Mouse (Mus musculus): ENCODE results near the gene Fanca.
A peak's percentile ranks its signal among the peaks of the same experiment; 100 is the strongest.
"Not testable (repeated sequence)": the region's sequence is repeated elsewhere in the genome, so short reads cannot be mapped to it uniquely, and the experiment has no call there.

Fanca gene

DNA sequence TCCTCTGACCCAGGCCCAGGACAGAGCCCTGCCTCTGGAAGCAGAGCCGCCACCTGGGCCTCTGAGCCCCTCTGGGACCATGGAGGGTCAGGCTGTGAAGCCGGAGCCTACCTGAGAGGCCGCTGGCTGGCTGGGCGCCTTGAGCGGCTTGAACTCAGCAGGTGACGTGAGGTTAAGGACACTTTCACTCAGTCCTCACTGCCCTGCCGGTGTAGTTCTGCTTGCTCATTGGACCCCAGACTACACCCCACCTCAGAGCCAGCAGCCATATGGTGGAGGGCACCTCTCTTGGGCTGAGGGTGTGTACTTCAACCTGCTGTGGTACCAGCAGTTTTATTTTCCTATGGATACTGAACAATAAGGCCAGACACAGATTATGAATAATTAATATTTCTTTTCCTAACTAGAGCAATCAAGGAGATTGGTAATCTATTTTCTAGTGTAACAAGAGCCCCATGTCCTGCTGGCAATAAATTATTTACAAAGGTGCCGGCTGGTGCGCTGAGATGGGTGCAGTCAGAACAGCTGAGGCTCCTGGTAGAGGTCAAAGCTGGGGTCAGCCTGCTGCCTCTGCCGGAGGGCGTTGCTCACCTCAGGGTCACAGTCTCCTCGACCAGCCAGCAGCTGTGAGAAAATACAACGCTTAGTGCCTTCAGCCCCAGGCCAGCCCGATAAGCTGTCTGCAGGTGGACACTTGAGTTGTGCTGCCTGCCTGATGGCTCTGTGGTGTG lies 50.3 kb downstream of the Fanca start:
- no peak for DNase-seq

DNA sequence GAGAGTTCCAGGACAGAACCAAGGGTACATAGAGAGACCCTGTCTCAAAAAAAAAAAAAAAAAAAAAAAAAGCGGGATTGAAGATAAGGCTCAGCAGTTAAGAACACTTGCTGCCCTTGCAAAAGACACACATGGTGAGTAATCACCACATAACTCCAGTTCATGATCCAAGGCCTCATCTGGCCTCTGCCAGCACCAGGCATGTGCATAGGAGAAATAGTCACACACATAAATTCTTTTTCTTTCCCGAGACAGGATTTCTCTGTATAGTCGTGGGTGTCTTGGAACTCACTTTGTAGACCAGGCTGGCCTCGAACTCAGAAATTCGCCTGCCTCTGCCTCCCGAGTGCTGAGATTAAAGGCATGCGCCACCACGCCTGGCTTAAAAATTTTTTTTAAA lies 60.8 kb downstream of the Fanca start:
- not testable (repeated sequence) for DNase-seq

GRCm38 (mm10) chr8:123257114-123257513 lies 61.3 kb downstream of the Fanca start:
- no peak for DNase-seq

DNA sequence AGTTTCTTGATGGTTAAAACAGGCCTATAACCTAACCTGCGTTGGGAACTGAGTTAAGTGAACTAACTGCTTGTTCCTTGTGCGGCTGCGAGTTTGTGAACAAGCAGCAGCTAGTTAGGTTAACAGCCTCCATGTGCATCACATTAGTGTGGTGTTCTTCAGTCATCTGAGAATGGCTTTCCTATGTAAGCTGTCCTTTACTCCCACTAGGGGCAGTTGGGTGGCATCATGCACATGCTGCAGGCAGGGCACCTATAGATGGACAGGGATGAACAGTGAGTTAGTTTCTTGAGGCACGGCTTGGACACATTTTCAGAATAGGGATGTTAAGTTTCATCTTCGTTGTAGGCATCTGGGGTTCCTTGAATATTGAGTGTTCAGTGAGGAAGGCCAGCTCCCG lies 63.2 kb downstream of the Fanca start:
- DNase-seq = no peak

- DNase-seq = peak; percentile 93
These were observed 64.1 kb downstream of the Fanca start, which contains the start of the genes Zfp276 and Vps9d1 for GRCm38 (mm10) chr8:123254099-123254885. Gene Zfp276 (plus strand): TSS chr8:123254195. Gene Vps9d1 (minus strand): TSS chr8:123254348.

DNA sequence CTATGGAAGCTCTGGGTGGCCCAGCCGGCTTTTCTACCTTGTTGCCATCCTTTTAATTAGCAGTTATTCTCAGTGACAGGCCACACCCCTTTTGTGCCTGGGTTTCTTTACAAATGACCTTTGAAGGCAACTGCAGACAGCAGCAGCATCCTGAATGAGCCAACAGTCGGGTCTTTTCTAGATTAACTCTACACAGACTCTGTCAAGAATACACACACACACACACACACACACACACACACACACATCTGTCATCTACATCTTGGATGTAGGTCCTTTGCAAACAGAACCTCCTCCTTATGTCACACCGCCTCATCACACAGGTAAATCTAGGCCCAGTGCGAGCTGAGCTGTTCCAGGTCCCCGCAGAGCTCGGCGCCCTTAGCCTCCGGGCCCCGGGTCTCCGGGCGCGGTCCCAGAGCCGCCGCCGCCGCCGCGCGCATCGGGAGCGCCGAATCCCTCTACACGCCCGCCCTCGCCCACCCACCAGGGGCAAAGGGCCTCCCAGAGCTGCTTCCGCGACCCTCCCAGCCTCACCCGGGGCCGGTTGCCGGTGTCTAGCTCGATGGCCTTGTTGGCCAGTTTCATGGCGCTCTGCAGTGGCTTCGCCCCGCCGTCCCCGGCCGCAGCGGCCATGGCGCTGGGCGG lies 64.8 kb downstream of the Fanca start:
- no peak for DNase-seq

- no peak for DNase-seq
These were observed 65.5 kb downstream of the Fanca start for GRCm38 (mm10) chr8:123252925-123253324.

- DNase-seq = no peak
These were observed 67.4 kb downstream of the Fanca start for GRCm38 (mm10) chr8:123250940-123251339.

GRCm38 (mm10) chr8:123248596-123248995 lies 69.8 kb downstream of the Fanca start:
- no peak for DNase-seq

- no peak for DNase-seq
These were observed 70.6 kb downstream of the Fanca start for GRCm38 (mm10) chr8:123247748-123248147.

GRCm38 (mm10) chr8:123245543-123245942 lies 72.8 kb downstream of the Fanca start:
- no peak for DNase-seq

DNA sequence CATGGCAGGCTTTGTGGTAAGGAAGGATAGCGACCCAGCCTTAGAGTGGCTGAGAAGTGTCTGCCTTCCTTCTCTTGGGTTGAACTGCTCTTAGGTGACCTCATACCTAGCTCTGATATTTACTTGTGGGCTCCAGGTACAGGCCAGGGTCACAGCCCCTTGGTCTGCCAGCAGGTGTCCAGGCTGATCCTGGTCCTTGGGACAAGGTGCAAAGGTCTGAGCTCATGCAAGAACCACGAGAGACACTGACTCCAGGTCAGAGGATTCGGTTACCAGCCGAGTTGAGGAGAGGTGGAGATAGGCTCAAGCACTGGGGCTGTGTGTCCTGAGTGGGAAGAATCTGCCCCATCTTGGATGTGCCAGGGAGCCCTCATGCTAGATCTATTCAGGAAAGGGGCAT lies 74.0 kb downstream of the Fanca start:
- no peak for DNase-seq

DNA sequence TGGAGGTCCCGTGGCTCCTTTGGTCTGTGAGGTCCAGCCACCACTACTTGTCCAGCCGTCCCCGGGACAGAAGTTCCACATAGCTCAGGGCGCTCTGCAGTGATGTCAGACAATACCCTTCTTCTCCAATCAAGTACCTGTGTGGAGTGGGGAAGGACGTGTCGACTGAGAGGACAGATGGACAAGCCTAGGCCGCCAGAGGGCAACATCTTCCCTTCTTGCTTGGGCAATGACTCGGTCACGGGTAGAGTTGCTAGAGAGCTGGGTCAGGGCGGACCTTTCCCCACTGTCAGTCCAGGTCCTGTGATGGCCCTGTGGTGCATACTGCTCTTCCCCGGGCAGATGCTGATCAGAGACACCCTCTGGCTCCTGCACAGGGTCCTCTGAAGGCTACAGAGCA lies 75.3 kb downstream of the Fanca start:
- no peak for DNase-seq

DNA sequence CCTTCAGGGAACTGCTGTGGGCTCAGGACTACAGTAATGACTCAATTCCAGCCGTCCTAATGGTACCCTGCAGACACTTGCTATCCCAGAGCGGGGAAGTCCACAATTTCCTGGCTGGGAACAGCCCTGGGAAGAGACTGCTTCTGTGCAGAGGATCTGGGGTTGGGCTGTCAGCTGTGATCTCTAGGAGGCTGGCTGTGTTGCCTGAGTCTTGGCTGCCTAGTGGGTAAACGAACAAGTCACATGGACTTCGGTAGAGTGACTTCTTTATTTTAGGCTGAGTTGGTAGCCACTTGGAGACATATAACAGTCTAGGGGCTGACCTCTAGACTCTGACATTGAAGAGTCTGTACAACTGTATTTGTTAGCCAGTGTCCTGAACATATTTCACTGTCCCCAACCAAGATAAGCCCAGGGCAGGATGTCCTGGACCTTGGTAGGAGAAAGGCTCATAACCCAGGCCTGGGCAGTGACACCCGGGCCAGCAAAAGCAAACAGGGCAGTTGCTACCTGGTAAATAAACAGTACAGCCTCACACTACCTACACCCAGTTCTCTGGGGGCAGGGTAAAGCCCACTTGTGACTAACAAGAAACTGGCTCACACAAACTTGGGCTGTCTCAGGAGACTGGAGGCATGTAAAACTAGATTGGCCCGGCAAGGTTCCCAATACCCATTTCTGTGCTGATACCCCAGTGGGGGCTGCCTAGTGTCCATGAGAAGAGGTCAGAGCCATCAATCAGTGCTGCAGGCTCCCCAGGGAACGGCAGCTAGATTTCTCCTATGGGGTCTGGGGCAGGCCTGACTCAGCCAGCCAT lies 76.1 kb downstream of the Fanca start:
- DNase-seq = no peak

DNA sequence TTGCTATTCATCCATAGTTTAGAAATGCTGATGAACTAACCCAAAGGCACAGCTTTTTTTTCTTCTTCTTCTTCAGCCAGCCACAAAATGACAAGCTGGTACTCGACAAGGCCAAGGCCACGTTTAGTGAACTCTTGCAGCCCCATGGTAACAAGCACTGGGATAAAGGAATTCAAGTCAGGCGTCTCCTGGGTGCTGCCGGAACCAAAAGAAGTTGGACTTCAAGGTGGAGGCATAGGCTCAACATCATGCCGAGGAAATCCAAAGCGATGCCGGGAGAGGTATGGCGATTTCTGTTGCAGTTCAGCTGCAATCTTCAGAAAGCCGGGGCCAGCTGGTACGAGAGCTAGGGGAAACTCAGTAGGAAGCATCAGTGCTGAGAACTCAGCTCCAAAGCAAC lies 79.0 kb downstream of the Fanca start:
- no peak for DNase-seq

DNA sequence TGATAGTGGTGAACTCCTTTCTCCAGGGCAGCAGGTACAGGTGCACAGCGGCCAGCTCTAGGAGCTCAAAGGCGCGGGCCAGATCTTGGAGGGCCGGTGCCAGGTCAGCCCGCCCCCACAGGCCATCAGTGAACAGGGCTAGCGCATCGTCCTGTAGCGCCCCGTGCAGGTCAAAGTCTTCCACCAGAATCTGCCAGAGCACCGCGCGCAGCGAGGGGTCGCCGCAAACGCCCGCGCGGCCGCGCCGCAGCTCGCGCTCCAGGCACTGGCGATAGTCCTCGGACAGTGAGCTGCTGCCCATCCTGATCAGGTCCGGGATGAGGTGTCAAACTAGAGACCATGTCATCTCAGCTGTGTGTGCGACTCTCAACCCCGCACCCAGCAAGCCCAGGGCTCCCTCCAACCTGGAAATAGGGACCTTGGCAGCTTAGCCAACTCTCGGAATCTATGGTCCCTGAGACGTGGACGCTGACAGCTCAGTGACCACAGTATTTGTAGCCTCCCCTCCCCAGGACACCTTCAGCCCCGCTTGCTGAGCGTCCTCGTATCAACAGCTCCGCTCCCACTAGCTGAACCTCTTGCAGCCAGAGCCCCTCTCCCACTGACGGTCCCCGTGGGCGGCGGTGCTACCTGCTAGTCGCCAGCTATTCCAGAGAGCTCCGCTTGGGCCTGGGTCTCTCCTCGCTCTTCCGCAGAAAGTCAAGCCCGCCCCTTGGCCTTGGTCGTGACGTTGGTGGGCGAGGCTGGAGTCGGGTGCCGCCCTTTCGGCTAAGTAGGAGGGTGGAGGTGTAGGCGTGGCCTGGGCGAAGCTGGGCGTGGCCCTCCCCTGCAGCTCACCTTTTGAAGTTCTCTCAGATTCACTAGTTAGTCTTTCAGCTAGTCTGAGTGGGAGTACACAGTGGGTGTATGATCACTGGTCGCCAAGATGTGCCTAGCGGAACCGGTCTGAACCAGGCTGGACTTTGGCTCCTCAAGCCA lies 82.6 kb downstream of the Fanca start, which contains the start of gene Spata2l:
Gene Spata2l, minus strand, starts transcription at position 714 of the 978 bp plus-strand sequence.
- DNase-seq = peak; percentile 94

DNA sequence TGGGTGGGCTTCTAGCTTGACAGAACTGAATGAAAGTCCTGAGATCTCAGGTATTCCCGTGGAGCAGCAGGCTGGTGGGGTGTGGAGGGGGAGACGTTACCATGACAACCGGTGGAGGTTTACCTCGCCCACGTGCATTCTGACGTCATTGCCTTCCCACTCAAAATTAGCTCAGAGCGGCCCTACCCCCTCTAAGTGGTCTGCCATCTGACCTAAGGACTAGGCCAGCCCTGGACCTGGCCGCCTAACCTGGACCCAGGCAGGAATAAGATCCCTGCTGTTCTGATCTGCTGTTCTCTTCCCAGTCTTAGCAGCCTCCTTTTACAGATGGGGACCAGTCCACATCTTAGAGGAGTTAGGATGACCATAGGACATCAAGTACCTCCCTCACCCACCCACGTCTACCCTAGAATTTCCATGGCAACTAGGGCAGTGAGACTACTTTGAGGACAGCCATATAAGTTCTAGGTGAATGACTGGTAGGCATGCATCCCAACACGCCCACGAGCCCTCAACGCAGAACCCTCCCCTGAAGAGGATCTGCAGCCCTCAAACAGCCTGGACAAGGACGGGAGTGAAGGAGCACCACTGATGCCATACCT lies 83.4 kb downstream of the Fanca start:
- no peak for DNase-seq

DNA sequence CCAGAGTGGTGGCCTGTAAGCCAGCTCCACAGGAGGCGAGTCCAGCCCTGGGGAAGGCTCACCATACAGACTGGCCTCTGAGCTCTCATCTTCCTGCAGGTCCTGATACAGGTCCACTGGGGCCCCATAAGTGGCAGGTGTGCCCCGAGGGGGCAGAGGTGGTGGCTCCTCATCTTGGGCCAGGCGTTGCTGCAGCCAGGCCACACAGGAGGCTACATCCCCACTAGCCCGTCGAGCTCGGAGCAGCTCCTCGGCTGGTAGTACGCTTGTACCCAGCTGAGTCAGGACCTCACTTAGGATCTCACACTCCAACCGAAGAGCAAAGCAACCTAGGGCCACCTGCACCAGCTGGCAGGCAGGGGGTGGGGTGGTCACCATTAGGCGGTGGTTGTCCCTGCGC lies 84.6 kb downstream of the Fanca start:
- no peak for DNase-seq

DNA sequence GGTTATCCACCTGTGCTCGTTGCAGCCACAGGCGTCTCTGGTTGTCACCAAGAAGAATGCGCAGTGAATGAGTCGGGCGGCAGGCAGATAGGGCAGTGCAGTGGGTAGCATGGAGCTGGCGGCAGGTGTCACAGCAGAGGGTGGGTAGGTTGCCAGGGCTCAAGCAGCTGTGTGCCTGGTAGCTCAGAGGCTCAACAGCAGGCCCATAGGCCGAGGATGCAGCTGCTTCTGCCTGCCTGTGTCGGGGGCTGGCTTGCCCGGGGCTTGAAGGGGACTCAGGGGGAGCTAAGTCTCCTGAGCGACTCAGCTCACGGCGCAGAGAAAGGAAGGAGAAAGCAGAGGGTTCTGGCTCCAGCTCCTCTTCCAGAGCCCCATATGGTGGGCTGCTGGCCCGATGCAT lies 85.1 kb downstream of the Fanca start:
- DNase-seq = no peak

DNA sequence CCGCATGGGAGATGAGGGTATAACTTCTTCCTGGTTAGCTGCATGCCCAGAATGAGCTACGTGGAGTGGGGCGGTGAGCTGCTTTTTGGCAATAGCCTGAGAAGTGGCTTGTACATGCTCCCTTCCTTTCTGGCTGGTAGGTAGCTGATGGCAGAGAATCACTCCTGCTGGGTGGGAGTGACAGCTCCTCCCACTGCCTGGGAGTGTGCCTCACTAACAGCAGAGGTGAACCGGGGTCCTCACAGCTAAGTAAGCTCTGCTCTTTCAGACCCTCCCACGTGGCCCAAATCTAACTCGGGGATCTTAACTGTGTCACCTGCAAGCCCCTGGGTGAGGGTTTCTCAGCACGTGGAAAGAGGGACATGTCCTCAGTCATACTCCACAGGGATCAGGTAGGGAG lies 85.8 kb downstream of the Fanca start:
- no peak for DNase-seq

DNA sequence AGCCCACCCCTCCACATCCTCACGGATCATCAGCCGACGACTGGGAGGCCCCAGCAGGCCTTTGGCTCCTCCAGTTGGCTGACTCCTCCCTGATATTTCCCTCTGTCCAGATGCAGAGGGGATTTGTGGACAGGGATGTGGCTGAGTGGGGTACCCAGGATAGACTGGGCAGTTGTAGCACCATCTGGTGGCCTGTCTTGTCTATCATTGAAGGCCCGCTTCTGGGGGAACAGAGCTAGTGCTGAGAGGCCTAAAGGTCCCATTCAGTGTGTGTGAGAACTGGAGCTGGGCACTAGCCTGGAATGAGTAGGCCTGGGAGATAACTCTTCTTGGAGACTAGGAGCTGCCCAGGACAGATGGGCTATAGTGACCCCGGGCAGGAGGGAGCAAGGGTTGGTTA lies 86.6 kb downstream of the Fanca start:
- DNase-seq = peak; percentile 50

Measured in kidney, postnatal 10 days (tissue).